Mouse (Mus musculus) liver (tissue): ENCODE measurements at regions not wholly inside any gene's neighbourhood (a gene's known extent, or its start where the extent isn't known, plus 50 kb on each side); places are given as distances from the start of the nearest gene placed in this dataset.

Experiments
- DNase-seq: peaks from one replicate; pipeline ENCODE4 v3.0.0-alpha.2; 2020; ENCODE audit warnings: mixed read lengths

DNA sequence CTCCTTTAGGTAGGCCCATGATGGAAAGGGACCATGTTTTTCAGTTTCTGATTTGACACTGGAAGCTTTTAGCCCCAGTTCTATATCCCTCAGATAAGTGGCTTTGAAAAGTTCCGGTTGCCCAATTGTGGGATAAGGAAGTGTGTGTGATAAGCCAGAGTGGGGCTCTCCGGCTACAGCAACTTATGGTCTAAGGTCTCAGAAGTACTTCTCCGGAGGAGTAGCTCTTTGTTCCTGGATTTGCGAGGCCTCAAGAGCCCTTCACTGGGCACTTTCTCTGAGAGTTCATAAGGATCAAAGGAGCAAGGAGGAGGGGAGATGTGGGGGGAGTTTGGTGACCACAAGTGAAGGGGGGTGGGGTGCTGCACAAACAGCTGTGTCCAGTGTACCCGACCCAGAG is 118.3 kb upstream of the Id2 start:
- DNase-seq: no peak

- no peak for DNase-seq
These were observed 117.0 kb upstream of the Id2 start for GRCm38 (mm10) chr12:25213782-25214478.

DNA sequence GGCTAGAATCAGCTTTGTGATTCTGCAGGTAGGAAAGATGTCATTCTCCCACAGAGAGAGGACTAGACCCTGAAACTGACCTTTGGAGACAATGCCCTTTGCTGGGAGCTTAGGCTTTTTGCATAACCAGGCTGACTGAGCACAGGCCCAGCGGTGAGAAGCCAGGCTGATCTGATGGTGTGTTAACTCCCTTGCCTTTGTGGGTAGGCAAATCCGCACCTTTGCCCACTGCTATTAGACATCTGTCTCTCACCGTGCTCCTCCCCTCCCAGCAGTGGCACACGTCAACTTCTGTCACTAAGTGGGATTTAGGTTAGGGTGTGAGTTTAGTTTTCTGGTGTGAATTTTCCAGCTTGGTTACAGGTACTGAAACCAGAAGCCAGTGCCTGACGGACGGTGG is 114.4 kb upstream of the Id2 start:
- no peak for DNase-seq

DNA sequence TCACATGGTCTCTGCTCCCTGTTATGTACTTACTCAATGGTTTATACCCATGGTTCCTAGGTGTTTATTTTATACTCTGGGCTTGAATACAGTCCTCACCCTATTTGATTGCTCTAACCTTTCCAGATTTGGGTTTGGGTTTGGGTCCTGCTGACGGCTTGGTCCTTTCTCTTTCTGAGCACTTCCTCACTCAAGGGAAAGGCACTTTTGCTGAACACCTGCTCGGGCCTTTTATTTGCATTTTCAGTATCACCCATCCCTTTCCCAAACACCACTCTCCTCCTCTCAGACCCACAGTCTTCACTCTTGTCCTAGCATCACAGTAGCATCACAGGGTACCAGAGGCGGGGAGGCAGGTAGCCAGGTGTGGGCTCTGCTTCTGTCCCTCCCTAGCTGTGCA is 113.7 kb upstream of the Id2 start:
- no peak for DNase-seq

GRCm38 (mm10) chr12:25209333-25209728 is 112.4 kb upstream of the Id2 start:
- no peak for DNase-seq

DNA sequence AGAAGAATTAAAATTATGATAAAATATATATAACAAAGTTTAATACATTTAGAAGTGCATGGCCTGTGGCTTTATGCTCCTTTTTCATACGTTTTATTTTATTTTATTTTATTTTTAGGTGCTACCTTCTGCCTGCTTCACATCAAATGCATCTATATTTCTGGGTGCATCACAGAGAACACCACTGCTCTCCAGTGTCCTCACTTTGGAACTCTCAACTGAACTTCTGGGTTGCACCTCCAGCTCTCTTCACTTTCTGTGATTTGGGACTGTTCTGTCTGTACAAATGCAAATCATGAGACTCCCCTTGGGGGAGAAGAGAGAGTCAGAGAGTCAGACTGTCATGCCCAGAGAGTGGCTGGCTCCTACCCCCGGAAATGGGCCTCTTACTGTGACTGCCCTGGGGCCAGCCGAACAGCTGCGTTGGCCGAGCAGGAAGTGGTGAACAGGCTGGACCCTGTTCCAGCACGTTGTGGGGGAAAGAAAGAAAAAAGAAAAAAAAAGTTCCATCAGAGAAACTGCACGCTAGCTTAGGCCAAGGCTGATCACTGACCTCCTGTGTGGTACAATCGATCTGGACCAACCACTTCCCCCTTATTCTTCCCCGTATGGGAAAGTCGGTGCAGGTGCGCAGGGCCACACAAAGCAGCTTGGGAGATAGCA is 111.9 kb upstream of the Id2 start:
- peak; percentile 27 for DNase-seq

GRCm38 (mm10) chr12:25203371-25204067 is 106.6 kb upstream of the Id2 start:
- DNase-seq: no peak

DNA sequence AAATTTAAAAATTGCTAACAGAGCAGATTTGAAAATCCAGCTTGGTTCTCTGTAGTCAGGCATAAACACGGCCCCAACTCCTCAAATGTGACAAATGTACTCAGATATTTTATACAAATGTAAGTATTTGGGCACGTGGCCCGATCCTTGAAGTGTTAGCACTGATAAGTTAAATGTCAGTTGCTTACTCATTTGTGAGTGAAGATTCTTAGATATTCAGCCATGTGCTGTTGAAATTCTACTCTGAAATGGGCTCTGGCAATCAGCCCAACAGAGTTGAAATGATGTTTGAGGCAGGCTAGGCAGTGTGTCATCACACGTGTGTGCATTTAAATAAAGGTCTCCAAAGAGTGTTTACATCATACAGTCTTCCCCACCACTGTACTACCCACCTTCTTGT is 103.2 kb upstream of the Id2 start:
- DNase-seq: no peak

DNA sequence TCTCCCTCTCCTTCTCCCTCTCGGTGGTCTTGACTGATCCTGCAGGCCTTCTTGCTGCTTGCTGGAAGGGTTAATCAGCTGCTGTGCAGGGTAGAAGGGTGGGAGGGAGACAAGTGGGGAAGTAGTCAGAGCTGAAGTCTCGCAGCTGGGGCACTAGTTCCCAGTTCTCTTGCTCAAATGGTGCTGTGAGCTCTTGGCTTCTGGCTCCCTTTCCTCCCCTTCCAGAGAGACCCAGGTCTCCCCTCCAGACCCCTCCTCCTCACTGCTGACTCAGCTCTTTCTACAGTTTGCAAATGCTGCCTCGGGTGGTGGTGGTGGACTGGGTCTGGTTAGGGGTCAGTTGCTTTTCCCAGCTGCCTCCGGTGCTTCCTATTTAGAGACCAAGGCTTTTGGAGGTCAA is 100.8 kb upstream of the Id2 start:
- no peak for DNase-seq

DNA sequence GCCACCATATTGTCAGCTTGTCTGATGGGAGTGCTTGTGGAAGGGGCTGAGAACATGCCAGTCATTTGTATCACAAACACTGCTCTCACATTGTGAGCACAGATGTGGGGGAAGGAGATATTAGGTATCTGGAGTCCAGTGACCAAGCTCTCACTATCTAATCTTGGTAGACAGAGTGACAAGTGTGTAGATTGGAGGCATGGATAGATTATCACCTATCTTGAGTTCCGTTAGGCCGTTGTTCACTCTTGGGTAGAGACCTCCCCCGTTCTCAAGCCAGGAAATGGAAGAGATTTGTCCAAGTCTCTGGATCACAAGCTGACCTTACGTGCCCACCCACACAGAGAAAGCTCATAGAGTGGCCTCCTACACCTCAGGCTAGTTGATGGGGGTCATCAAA is 99.1 kb upstream of the Id2 start:
- DNase-seq: no peak

DNA sequence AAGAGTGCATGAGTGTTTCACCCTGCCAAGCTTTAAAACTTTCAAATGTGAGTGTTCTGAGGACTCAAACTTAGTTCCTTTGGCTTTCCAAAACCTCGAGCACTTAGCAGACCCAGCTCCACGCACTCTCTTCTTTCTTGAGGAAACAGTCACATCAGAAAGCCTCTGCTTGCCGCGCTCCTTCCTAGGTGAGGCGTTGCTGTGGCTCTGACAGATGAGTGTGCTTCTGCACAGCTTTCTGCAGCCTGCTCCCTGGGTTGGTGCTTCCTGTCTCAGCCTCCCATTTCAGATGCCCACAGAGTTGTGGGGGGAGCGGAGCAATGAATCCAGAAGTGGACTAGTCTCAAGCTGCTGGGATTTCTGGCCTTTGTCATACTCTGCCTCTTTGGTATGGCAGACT is 95.3 kb upstream of the Id2 start:
- DNase-seq: no peak

GRCm38 (mm10) chr12:25190360-25190759 is 93.4 kb upstream of the Id2 start:
- DNase-seq: peak; percentile 41

GRCm38 (mm10) chr12:25189174-25189761 is 92.3 kb upstream of the Id2 start:
- peak; percentile 18 for DNase-seq

DNA sequence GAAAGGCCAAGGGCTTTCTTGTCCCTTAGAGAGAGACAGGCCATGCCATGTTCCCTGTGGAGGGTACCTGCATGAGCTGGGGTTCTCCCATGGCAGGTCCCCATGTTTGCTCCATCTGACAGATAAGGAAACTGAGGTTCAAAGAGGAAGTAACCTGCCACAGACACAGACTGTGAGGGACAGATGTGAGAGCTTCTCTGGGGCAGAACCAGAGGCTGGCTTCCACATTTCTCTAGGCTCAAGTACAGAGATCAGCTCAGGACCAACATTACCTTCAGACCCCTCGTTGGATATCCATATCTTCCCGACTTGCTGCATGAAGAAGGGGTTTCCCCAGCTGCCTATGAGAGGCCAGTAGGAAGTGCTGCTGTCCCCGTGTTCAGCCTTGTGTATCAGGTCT is 91.6 kb upstream of the Id2 start:
- no peak for DNase-seq

GRCm38 (mm10) chr12:25187216-25187615 is 90.3 kb upstream of the Id2 start:
- DNase-seq: no peak

DNA sequence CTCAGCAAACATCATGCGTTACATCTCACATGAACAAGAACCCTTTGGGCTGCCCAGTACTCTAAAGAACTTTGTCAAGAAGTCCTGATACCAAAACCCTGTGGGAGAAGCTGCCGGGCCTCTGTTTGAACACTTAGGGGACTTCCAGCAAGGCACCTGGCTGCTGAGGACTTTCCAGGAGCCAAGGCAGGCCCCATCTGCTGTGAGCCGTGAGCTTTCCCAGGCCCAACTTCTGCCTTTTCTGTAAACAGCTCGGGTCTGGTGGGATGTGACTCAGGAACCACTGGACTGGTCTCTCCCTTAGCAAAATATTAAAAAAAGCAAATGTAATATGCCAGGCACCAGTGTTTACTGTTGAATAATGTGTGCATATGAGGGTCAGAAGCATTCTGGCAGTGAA is 85.7 kb upstream of the Id2 start:
- DNase-seq: no peak

DNA sequence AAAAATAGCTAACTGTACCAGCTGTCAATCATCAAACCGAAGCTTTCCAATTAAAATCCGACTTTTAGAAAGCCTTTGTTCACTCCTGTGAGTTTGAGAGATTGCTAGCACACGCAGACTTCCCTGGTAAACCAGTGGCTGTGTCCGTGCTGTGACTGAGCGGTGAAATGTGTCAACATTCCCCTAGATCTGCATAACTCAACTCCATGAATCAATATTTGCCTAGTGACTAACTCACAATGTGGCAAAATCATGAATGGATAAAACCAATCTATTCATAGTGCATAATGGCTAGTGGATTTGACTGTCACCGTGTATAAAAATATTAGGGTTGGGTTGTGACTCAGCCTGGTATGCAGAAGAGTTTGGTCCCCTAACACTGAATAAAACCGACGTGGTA is 84.4 kb upstream of the Id2 start:
- DNase-seq: no peak

DNA sequence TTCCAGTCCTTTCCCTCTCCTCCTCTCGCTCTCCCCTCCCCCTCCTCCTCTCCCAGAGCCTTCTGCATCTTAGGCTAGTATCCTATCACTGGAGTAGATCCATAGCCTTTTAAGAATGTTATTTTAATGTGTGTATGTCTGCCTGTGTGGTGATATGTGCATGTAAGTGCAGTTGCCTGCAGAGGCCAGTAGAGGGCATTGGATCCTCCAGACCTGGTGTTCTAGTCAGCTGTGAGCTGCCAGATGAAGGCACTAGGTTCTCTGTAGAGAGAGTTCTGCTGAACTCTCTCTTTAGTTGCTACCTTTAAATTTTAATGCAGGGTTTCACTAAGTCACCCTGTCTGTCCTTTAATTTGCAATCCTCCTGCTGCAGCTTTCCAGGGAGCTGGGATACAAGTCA is 83.9 kb upstream of the Id2 start:
- DNase-seq: no peak

DNA sequence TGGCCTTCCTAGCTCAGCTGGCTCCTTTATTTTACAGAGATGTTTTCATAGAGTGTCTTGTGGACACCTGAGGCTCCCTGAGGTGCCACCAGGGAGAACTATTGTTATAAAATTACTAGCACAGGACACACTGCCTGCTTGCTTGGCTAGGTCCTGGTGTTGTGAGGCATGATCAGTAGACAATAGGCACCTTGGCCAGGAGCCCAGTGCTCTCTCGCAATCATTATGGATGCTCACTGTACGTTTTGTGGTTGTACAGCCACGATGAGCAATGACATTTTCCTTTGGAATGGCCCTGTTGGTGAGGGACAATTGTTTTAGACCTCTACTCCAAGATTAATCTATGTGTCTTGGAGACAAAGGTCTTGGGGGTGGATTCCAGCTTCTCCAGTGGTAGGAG is 83.3 kb upstream of the Id2 start:
- DNase-seq: no peak

- no peak for DNase-seq
These were observed 81.7 kb upstream of the Id2 start for GRCm38 (mm10) chr12:25178491-25179115.

GRCm38 (mm10) chr12:25177827-25178226 is 80.9 kb upstream of the Id2 start:
- no peak for DNase-seq

- no peak for DNase-seq
These were observed 79.6 kb upstream of the Id2 start for GRCm38 (mm10) chr12:25176565-25176964.

GRCm38 (mm10) chr12:25173064-25173463 is 76.1 kb upstream of the Id2 start:
- no peak for DNase-seq
